Mouse (Mus musculus): ENCODE measurements at regions not wholly inside any gene's neighbourhood (a gene's known extent, or its start where the extent isn't known, plus 50 kb on each side); places are given as distances from the start of the nearest gene placed in this dataset.
A peak's percentile ranks its signal among the peaks of the same experiment; 100 is the strongest.

DNA sequence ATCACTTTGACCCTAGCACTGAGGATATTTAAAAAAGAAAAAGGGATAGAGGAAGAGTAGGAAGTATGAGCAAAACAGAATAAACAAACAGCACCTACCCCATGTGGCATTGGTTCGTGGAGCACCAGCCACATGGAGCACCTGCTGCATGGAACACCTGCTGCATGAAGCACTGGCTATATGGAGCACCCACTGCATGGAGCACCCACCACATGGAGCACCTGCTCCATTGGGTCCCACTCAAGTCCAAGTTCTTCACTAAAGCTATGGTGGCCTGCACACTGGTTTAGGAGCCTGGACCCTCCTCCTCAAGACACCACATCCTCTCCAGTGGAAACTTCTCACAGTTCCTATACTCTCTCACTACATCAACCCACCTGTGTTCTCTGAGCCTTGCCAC, 166.4 kb upstream of the Zmiz1 start:
- DNase-seq (ENCODE audit: low spot score in 2 of 2) = no peak

DNA sequence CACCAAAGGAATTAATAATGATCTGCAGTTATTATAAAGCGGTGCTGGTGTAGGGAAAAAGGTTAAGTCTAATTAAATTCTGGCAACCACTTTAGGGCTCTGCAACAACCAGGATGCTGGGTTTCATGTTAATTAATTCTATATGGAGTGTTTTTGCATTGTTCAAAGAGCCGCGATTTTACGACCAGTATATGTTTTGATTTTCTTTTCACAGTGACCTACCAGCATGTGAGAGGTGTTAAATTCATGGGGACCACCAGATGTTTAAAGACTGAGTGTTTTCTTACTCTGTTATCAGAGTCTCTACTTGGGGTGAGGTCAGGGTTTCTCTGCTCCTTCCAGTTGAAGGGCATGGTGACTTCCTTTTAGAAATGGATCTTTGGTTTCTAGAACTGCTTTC, 164.8 kb upstream of the Zmiz1 start:
- DNase-seq (ENCODE audit: low spot score in 2 of 2) = no peak

DNA sequence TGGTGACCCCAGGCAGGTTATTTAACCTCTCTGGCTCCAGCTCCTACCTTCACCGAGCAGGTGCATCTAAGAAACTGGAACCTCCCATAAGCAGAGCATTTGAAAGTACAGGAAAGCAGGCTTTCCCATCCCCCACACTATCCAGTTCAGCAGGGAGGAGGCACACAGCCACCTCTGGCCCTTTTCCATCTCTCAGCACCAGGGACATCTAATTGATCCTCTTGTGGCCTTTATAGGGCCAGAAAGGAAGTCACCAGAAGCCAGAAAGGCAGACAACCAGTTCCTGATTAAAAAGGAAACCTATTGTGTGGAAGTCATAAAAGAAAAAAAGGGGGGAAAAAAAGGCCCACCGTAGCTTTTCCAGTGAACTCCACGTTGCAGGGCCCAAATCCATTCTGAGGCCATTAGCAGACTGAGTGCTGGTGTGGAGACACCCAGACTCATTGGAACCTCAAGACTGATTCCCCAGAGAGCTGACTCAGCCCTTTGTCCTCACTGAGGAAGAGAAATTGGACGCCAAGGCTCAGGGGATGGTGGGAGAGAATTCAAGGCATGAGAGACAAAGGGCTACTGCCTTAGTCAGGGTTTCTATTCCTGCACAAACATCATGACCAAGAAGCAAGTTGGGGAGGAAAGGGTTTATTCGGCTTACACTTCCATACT, 163.2 kb upstream of the Zmiz1 start:
- no peak for DNase-seq (ENCODE audit: low spot score in 2 of 2)

- no peak for DNase-seq (ENCODE audit: low spot score in 2 of 2)
Observed at GRCm38 (mm10) chr14:25299673-25300190, 159.3 kb upstream of the Zmiz1 start.

DNA sequence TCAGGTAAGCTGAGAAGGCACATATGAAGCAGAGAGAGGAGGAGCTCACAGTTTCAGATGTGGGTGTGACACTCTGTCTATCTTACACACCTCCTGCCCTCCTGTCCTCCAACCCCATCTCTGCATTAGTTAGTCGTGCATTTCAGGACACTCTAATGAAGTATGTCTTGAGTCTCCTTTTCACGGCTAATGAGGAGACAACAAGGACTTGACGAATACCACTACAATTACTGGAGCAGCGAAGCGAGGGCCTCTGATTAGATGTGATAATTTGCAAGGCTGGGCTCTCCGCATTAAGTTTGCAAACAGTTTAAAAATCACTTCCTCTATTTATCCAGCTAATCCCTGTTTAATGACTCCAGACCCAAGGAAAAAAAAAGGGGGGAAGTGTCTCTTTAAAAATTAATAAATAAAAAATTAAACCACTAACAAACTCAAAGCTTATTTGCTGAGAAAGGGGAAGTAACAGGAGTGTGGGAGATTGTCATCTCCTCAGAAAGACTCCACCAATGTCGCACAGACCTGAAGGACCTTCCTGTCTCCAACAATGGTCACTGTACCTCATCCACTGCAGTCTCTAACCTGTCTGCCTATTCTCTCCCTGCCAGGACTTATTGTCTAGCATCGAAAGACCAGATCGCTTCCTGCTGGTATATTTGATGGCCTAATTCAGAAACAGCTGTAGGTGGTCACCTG, 157.5 kb upstream of the Zmiz1 start:
- DNase-seq (ENCODE audit: low spot score in 2 of 2) = no peak

DNA sequence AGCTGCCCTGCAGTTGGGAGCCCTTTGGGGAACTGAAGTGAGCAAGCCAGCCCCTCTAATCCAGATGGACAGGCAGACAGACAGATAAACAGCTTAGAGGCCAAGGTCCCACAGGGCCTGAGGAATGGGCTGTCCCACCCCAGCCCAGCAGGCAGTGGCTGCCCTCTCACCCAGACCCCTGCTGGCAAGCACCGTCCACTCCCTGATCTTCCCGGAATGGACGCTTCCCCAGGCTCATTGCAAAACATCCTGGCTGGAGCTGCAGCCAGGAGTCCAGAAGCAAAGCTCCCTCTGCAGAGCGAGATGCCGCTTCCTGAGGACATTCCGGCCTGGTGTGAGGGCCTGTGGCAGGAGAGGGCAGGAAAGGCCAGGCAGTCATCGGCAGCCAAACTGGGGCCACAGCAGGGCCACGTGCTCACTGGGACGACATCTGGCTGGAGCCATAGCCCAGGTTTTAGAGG, 154.6 kb upstream of the Zmiz1 start:
- no peak for DNase-seq (ENCODE audit: low spot score in 2 of 2)

DNA sequence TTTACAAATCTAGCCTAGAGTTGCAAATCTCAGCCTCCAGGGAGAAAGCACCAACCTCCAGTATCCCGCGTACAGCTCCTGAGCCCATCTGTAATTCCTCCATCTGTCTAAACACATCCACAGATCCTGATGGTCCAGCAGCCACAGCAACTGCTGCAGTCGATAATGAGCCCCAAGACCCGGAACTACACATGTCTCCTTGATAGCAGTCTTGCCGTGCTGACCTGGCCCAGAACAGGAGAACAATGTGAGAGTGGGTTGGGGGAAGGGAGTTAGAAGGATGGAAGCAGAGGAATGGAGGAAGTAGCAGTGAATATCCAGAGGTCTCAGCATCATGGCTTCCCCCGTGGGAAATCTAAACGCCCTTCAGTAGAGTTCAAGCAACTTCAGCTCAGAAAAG, 152.8 kb upstream of the Zmiz1 start:
- DNase-seq (ENCODE audit: low spot score in 2 of 2) = no peak

- no peak for DNase-seq (ENCODE audit: low spot score in 2 of 2)
Observed at GRCm38 (mm10) chr14:25306961-25307654, 151.9 kb upstream of the Zmiz1 start.

DNA sequence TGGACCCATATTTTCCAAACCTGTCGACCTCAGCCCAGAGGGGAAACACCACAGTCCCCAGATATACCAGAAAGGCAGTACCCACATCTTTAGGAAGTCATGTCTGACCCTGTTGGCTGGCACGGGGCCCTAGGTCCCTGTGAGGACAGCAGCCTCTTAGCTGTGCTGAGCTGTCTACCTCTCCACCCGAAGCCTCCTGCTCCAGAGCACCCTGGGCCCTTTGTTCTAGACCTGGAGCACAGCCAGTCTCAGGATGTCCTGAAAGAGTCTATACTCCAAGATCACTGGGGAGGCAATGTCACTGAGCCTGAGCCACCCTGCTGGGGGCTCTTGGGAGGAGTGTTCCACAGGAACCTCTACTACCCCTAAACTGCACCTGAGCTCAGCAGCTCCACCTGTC, 150.9 kb upstream of the Zmiz1 start:
- DNase-seq (ENCODE audit: low spot score in 2 of 2) = no peak

- no peak for DNase-seq (ENCODE audit: low spot score in 2 of 2)
Observed at GRCm38 (mm10) chr14:25310671-25311151, 148.3 kb upstream of the Zmiz1 start.

DNA sequence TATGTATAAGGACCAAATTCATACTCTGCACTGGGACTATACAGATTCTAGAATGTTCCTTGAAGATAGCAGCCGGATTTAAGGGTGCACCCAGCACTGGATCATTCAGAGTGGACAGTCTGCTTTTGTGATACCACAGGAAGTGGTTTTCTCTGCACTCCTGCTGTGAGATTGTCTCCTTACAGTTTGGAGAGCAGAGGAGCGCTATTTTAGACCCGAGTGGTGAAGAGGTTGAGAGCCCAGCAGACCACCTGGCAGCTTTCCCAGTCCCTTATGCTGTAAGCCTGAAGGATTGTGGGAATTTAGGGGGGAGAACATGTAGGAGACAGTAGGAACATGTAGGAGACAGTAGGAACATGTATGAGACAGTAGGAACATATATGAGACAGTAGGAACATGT, 147.5 kb upstream of the Zmiz1 start:
- DNase-seq (ENCODE audit: low spot score in 2 of 2) = peak in 1 of 2 experiments; percentile 27

DNA sequence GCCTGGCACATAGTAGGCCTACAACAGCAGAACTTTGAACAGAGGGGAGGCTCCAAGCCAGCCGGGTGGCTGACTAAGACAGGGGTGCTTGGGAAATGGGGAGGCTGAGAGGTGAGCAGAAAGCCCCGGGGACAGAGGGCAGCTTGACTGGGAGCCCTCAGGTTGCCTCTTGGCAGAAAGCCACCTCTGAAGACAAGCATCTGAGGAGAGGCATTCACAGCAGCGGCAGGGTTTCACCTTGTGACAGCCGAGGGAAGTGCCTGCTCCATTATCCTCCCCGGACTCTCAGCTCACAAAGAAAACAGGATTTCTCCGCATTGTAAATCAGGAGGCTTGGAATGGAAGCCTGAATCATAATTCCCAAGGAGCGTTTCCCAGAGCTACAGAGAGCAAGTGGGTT, 146.8 kb upstream of the Zmiz1 start:
- no peak for DNase-seq (ENCODE audit: low spot score in 2 of 2)

GRCm38 (mm10) chr14:25312814-25313426, 146.1 kb upstream of the Zmiz1 start:
- DNase-seq (ENCODE audit: low spot score in 2 of 2) = no peak

DNA sequence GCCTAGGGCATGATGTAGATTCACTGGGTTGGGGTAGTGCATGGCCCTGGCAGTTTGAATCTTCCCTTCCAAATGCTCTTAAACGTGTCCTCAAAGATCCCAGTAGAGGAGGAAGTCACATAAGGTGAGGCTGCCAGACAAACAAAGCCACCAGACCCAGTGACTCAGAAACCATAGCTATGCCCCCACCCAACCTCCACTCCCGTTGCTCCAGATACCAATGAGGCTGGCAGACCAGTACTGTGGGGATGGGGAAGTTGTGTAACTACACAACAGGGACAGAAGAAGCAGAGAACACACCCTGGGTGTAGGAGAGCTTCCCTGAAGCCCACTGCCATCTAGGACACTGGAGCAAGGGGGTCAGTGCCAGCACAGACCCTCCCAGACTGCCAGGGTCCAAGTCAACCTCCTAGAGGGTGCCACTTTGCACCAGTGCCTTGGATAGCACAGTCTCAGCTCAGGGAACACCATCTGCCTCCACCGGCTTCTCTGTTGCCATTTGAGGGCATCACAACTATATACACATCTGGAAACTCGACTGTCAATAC, 145.2 kb upstream of the Zmiz1 start:
- DNase-seq (ENCODE audit: low spot score in 2 of 2) = no peak

- no peak for DNase-seq (ENCODE audit: low spot score in 2 of 2)
Observed at GRCm38 (mm10) chr14:25316491-25316890, 142.5 kb upstream of the Zmiz1 start.

DNA sequence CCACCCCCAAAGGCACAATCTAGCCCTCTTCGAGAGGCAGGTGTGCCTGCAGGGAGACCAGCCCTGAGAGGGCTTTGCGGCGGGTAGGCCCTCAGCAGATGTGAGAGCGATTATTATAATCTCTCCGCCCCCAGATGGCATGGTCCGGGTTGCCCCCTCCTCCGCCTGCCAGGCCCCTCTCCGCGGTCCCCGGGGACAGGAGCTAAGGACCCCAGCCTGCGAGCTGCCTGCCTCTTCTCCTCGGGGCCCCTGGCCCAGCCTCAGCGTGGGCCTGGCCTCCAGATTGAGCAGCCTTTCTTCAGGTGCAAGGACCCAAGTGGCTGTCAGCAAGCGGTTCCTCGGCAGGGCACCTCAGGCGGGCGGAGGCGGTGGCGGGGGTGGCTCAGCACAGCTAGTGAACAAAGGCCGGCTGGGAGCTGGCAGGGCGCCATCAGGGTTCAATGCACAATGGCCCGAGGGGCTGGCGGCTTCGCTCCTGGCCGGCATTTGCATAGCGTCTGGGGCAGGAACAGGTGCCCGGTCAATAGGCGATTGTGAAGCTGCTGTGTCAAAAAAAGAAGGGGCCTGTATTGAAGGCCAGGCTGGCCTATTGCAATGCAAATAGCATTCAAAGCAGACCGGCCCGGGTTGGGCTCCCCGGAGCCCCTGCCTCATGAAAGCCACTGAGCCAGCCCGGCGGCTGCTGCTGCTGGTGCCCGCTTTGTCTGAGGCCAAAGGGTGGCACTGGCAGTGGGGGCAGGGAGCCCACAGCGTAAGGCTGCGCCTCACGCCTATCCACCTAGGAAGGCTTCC, 141.1 kb upstream of the Zmiz1 start:
- DNase-seq (ENCODE audit: low spot score in 2 of 2) = peak; percentile 84 to 86

- DNase-seq (ENCODE audit: low spot score in 2 of 2) = no peak
Observed at GRCm38 (mm10) chr14:25318909-25319308, 140.1 kb upstream of the Zmiz1 start.

- DNase-seq (ENCODE audit: low spot score in 2 of 2) = no peak
Observed at GRCm38 (mm10) chr14:25320141-25320540, 138.8 kb upstream of the Zmiz1 start.

DNA sequence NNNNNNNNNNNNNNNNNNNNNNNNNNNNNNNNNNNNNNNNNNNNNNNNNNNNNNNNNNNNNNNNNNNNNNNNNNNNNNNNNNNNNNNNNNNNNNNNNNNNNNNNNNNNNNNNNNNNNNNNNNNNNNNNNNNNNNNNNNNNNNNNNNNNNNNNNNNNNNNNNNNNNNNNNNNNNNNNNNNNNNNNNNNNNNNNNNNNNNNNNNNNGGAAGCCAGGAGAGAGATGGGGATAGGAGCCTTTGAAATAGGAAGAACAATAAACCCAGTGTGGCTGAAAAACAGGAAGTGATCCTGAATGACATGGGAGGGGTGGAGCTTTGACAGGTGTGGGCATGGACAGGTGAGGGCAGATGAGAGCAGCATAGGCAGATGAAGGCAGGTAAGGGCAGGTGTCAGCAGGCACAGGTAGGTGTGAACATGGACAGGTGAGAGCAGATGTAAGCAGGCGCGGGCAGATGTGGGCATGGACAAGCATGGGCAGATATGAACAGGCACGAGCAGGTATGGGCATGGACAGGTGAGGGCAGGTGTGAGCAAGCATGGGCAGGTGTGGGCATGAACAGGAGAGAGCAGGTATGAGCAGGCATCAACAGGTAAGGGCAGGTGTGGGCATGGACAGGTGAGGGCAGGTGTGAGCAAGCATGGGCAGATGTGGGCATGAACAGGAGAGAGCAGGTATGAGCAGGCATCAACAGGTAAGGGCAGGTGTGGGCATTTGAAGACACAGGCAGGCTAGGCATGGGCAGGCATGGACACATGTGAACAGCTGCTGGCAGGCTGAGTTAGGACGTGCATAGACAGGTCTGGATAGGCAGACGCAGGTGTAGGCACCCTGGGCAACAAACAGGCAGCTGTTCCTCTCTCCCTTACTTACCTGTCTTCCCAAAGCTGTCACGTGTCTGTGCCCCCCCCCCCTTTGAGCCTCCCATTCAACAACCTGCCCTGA, 135.2 kb upstream of the Zmiz1 start:
- no peak for DNase-seq (ENCODE audit: low spot score in 2 of 2)

GRCm38 (mm10) chr14:25325887-25326286, 133.1 kb upstream of the Zmiz1 start:
- no peak for DNase-seq (ENCODE audit: low spot score in 2 of 2)

Data from cerebellum, postnatal 4 days (tissue).